Mouse (Mus musculus): ENCODE measurements around the gene Gon7. TPM values are rescaled to one million over a fixed set of nuclear protein-coding genes. Genes with fewer than 3 reads are reported as not detected.

Gene Gon7
- total RNA-seq, 1 experiment from 2014 or later, result 16.9 TPM

GRCm38 (mm10) chr12:102743036-102743588 lies 14.5 kb downstream of the Gon7 start:
- DNase-seq, result no peak

GRCm38 (mm10) chr12:102742056-102742455 lies 15.5 kb downstream of the Gon7 start:
- DNase-seq, result no peak

- DNase-seq, result no peak
These were observed 17.3 kb downstream of the Gon7 start for GRCm38 (mm10) chr12:102740285-102740684.

GRCm38 (mm10) chr12:102739096-102739495 lies 18.5 kb downstream of the Gon7 start:
- DNase-seq, result peak; percentile 39

- DNase-seq, result peak; percentile 81
These were observed 24.2 kb downstream of the Gon7 start for GRCm38 (mm10) chr12:102733381-102733780.

GRCm38 (mm10) chr12:102730798-102731619 lies 26.6 kb downstream of the Gon7 start:
- DNase-seq, result peak; percentile 57

GRCm38 (mm10) chr12:102729855-102730797 lies 27.5 kb downstream of the Gon7 start:
- peak; percentile 75 for DNase-seq

- peak; percentile 72 for DNase-seq
These were observed 31.8 kb downstream of the Gon7 start for GRCm38 (mm10) chr12:102725761-102726175.

GRCm38 (mm10) chr12:102725146-102725545 lies 32.5 kb downstream of the Gon7 start:
- peak; percentile 18 for DNase-seq

GRCm38 (mm10) chr12:102723861-102724260 lies 33.7 kb downstream of the Gon7 start:
- DNase-seq, result no peak

- DNase-seq, result no peak
These were observed 34.6 kb downstream of the Gon7 start for GRCm38 (mm10) chr12:102722966-102723365.

GRCm38 (mm10) chr12:102722451-102722850 lies 35.2 kb downstream of the Gon7 start:
- no peak for DNase-seq

- DNase-seq, result peak; percentile 68
These were observed 37.9 kb downstream of the Gon7 start for GRCm38 (mm10) chr12:102719552-102720315.

- no peak for DNase-seq
These were observed 42.8 kb downstream of the Gon7 start for GRCm38 (mm10) chr12:102714654-102715395.

GRCm38 (mm10) chr12:102714116-102714515 lies 43.5 kb downstream of the Gon7 start:
- no peak for DNase-seq

GRCm38 (mm10) chr12:102713153-102713865 lies 44.3 kb downstream of the Gon7 start:
- no peak for DNase-seq

- DNase-seq, result no peak
These were observed 46.7 kb downstream of the Gon7 start for GRCm38 (mm10) chr12:102710851-102711375.

- no peak for DNase-seq
These were observed 47.7 kb downstream of the Gon7 start for GRCm38 (mm10) chr12:102709896-102710295.

GRCm38 (mm10) chr12:102708220-102708619 lies 49.4 kb downstream of the Gon7 start:
- peak; percentile 69 for DNase-seq

GRCm38 (mm10) chr12:102706833-102707463 lies 50.7 kb downstream of the Gon7 start:
- no peak for DNase-seq

Measured in adrenal gland, postnatal 14 days (tissue).